Mouse (Mus musculus) G1E-ER4 (cell line): ENCODE data around the gene Pbx1. TPM values are rescaled to one million over a fixed set of nuclear protein-coding genes. Genes with fewer than 3 reads are reported as not detected.

Experiments used
- GATA1 ChIP-seq: IDR thresholded peaks from one replicate; pipeline ENCODE4 v1.8.0; 2012; ENCODE audit warnings: low read length, inconsistent platforms
- polyA plus RNA-seq: library from polyadenylated mRNA; stranded (reverse); fragments of >175 nt; gene quantifications from 2 replicates; pipeline ENCODE4 v1.2.3, GENCODE M21; 2012

Pbx1 gene
- polyA plus RNA-seq, 1 experiment: not detected

- TF ChIP-seq GATA1: no peak
Measured at GRCm38 (mm10) chr1:168318899-168319469, 113.1 kb downstream of the Pbx1 start.

GRCm38 (mm10) chr1:168313772-168314171 is 118.3 kb downstream of the Pbx1 start:
- TF ChIP-seq GATA1: no peak

- no peak for TF ChIP-seq GATA1
Measured at GRCm38 (mm10) chr1:168312710-168313447, 119.2 kb downstream of the Pbx1 start.

GRCm38 (mm10) chr1:168309101-168309521 is 123.0 kb downstream of the Pbx1 start:
- TF ChIP-seq GATA1: no peak

- TF ChIP-seq GATA1: no peak
Measured at GRCm38 (mm10) chr1:168307275-168308182, 124.5 kb downstream of the Pbx1 start.

- no peak for TF ChIP-seq GATA1
Measured at GRCm38 (mm10) chr1:168300505-168300904, 131.6 kb downstream of the Pbx1 start.

- TF ChIP-seq GATA1: no peak
Measured at GRCm38 (mm10) chr1:168299928-168300365, 132.1 kb downstream of the Pbx1 start.

- no peak for TF ChIP-seq GATA1
Measured at GRCm38 (mm10) chr1:168299181-168299580, 132.9 kb downstream of the Pbx1 start.

- TF ChIP-seq GATA1: no peak
Measured at GRCm38 (mm10) chr1:168296290-168296689, 135.8 kb downstream of the Pbx1 start.

- TF ChIP-seq GATA1: no peak
Measured at GRCm38 (mm10) chr1:168295782-168296181, 136.3 kb downstream of the Pbx1 start.

GRCm38 (mm10) chr1:168293673-168294072 is 138.4 kb downstream of the Pbx1 start:
- TF ChIP-seq GATA1: no peak

GRCm38 (mm10) chr1:168292106-168292505 is 140.0 kb downstream of the Pbx1 start:
- no peak for TF ChIP-seq GATA1

GRCm38 (mm10) chr1:168291643-168292040 is 140.4 kb downstream of the Pbx1 start:
- TF ChIP-seq GATA1: no peak

- TF ChIP-seq GATA1: no peak
Measured at GRCm38 (mm10) chr1:168291001-168291642, 140.9 kb downstream of the Pbx1 start.

- TF ChIP-seq GATA1: no peak
Measured at GRCm38 (mm10) chr1:168290236-168290985, 141.7 kb downstream of the Pbx1 start.
